Mouse (Mus musculus) liver, embryonic 14.5 days (tissue): ENCODE results near the gene Chrng. TPM values are rescaled to one million over a fixed set of nuclear protein-coding genes. Genes with fewer than 3 reads are reported as not detected.
A peak's percentile ranks its signal among the peaks of the same experiment; 100 is the strongest.

ENCODE experiments used
- ATAC-seq: fragments of 200-750 bp; cut with Nextera tagmentation; 2 replicates; pipeline ENCODE4 v1.8.0; 2017; ENCODE audit warnings: moderate number of reproducible peaks, mild to moderate bottlenecking, moderate library complexity; ENCODE audit not compliant: insufficient read depth
- DNase-seq, 3 experiments: peaks; one replicate each; pipeline ENCODE4 v3.0.0-alpha.2; 2012 to 2013; ENCODE audit warnings: low read depth in 3 of 3, low spot score in 3 of 3
- H3K27ac ChIP-seq: fragments of 300-500 bp; sonication (generic); 2 replicates; pipeline ENCODE4 v1.5.1; 2014; ENCODE audit warnings: moderate library complexity, mild to moderate bottlenecking, control low read depth, inconsistent platforms
- H3K27me3 ChIP-seq: fragments of 300-500 bp; sonication (generic); 2 replicates; pipeline ENCODE4 v1.6.1; 2014; ENCODE audit warnings: mild to moderate bottlenecking, low read length, moderate library complexity; ENCODE audit not compliant: control insufficient read depth, insufficient read depth
- H3K36me3 ChIP-seq: fragments of 300-500 bp; sonication (generic); replicated peaks from 2 replicates; pipeline ENCODE4 v1.6.1; 2014; ENCODE audit warnings: low read depth; ENCODE audit not compliant: control insufficient read depth, insufficient read depth
- H3K4me1 ChIP-seq, 2 experiments: fragments of 200-500 bp in 1 of 2; fragments of 300-500 bp in 1 of 2; sonication (generic) in 1 of 2; replicated peaks; 2 replicates each; pipeline ENCODE4 v1.6.1; 2012 to 2014; ENCODE audit warnings: antibody characterized with exemption in 1 of 2, inconsistent platforms in 1 of 2, low read length in 1 of 2; ENCODE audit not compliant: control insufficient read depth in 2 of 2, insufficient read depth in 2 of 2
- H3K4me2 ChIP-seq: fragments of 300-500 bp; sonication (generic); 2 replicates; pipeline ENCODE4 v1.6.1; 2014; ENCODE audit warnings: low read depth, mild to moderate bottlenecking, control low read depth, moderate library complexity
- H3K4me3 ChIP-seq, 2 experiments: fragments of 200-500 bp in 1 of 2; fragments of 300-500 bp in 1 of 2; sonication (generic) in 1 of 2; 2 replicates each; pipeline ENCODE4 v1.5.1; 2012 to 2014; ENCODE audit warnings: low read depth in 2 of 2, low read length in 2 of 2, mild to moderate bottlenecking in 2 of 2, control low read depth in 1 of 2, inconsistent platforms in 1 of 2, moderate library complexity in 1 of 2; ENCODE audit not compliant: insufficient read depth in 1 of 2
- H3K9ac ChIP-seq: fragments of 300-500 bp; sonication (generic); replicated peaks from 2 replicates; pipeline ENCODE4 v1.6.1; 2014; ENCODE audit warnings: mild to moderate bottlenecking, control low read depth, moderate library complexity
- H3K9me3 ChIP-seq: fragments of 300-500 bp; sonication (generic); 2 replicates; pipeline ENCODE4 v1.6.1; 2016; ENCODE audit warnings: low read length, mixed read lengths; ENCODE audit not compliant: control insufficient read depth
- CTCF ChIP-seq: IDR thresholded peaks from 2 replicates; pipeline ENCODE4 v1.5.1; 2016; ENCODE audit warnings: antibody characterized with exemption, low read depth, control low read depth
- EP300 ChIP-seq: IDR thresholded peaks from 2 replicates; pipeline ENCODE4 v1.6.1; 2016; ENCODE audit warnings: antibody characterized with exemption, low read depth
- WGBS: fragments of 180-500 bp; shearing (Covaris S2); extraction: QIAGEN DNeasy Blood & Tissue Kit; methylation state at CpG from one replicate; pipeline ENCODE4 v1.1.7; 2014; ENCODE audit not compliant: insufficient replicate concordance; 5-methylcytosine and 5-hydroxymethylcytosine counted together
- polyA plus RNA-seq, 2 experiments: library from polyadenylated mRNA; depleted of rRNA in 1 of 2; stranded (reverse) in 1 of 2; unstranded in 1 of 2; fragments of >200 nt; fragmentation: Nextera tagmentation in 1 of 2; extraction: Ambion mirVana in 1 of 2; gene quantifications; 2 replicates each; pipeline versions ENCODE4 v1.2.1 to v1.2.3; 2012 to 2014

The Chrng gene
- polyA plus RNA-seq, 2 experiments: not detected

GRCm38 (mm10) chr1:87175852-87176292 is 28.6 kb upstream of the Chrng start:
- H3K4me2 ChIP-seq: no peak overlapping the region
- H3K36me3 ChIP-seq: no peaks in the 10 kb centered on the region
- H3K9me3 ChIP-seq: no peaks in the 10 kb centered on the region
- H3K27me3 ChIP-seq: peaks cover 6% of the 10 kb centered on the region
- TF ChIP-seq CTCF (peak; percentile 31), EP300 (no peak)
- 29% methylated on average over 11 of the region's 11 CpGs for WGBS
- ATAC-seq (no peak), DNase-seq (no peak)
- no peak overlapping the region for H3K27ac ChIP-seq
- no peak overlapping the region for H3K9ac ChIP-seq
- H3K4me3 ChIP-seq: no peak overlapping the region
- no peaks in the 10 kb centered on the region for H3K4me1 ChIP-seq

- no peaks in the 10 kb centered on the region for H3K36me3 ChIP-seq
- 20% methylated on average over 5 of the region's 5 CpGs for WGBS
- no peak overlapping the region for H3K4me2 ChIP-seq
- H3K27me3 ChIP-seq: peaks cover 22% of the 10 kb centered on the region
- ATAC-seq: no peak
- peak in 1 of 3 experiments; percentile 17 for DNase-seq
- no peak overlapping the region for H3K27ac ChIP-seq
- TF ChIP-seq CTCF (no peak), EP300 (no peak)
- no peak overlapping the region for H3K9ac ChIP-seq
- H3K9me3 ChIP-seq: no peaks in the 10 kb centered on the region
- H3K4me3 ChIP-seq: no peak overlapping the region
- no peaks in the 10 kb centered on the region for H3K4me1 ChIP-seq
These were observed 23.6 kb upstream of the Chrng start for GRCm38 (mm10) chr1:87180896-87181295.

- DNase-seq (no peak), ATAC-seq (no peak)
- H3K4me3 ChIP-seq: no peak within 1 kb of the TSS
- no peak within 1 kb of the TSS for H3K4me2 ChIP-seq
- H3K36me3 ChIP-seq: no peaks in the 10 kb centered on the region
- H3K9me3 ChIP-seq: no peaks in the 10 kb centered on the region
- no peak within 1 kb of the TSS for H3K9ac ChIP-seq
- H3K4me1 ChIP-seq: no peaks in the 10 kb centered on the region
- H3K27me3 ChIP-seq: peaks cover 33% of the 10 kb centered on the region
- no peak within 1 kb of the TSS for H3K27ac ChIP-seq
- no peak for TF ChIP-seq CTCF
- no peak for TF ChIP-seq EP300
- 37% methylated on average over 9 of the region's 9 CpGs for WGBS
These were observed 21.4 kb upstream of the Chrng start, which contains the start of gene Prss56 for GRCm38 (mm10) chr1:87183013-87183412. Gene Prss56 (plus strand): TSS chr1:87183313.

GRCm38 (mm10) chr1:87183998-87184750 is 20.3 kb upstream of the Chrng start:
- Histone ChIP-seq H3K27me3 (peaks cover 33% of the 10 kb centered on the region), H3K4me3 (no peak overlapping the region), H3K36me3 (no peaks in the 10 kb centered on the region), H3K4me1 (no peaks in the 10 kb centered on the region), H3K27ac (no peak overlapping the region), H3K9me3 (no peaks in the 10 kb centered on the region), H3K4me2 (no peak overlapping the region), H3K9ac (no peak overlapping the region)
- ATAC-seq: no peak
- WGBS: 23% methylated on average over 15 of the region's 15 CpGs
- TF ChIP-seq EP300 (no peak), CTCF (no peak)
- DNase-seq: no peak

- H3K9ac ChIP-seq: no peak overlapping the region
- 17% methylated on average over 20 of the region's 20 CpGs for WGBS
- H3K27ac ChIP-seq: no peak overlapping the region
- peak in 2 of 3 experiments; percentile 19 to 32 for DNase-seq
- H3K9me3 ChIP-seq: no peaks in the 10 kb centered on the region
- H3K4me3 ChIP-seq: no peak overlapping the region
- TF ChIP-seq CTCF (peak; percentile 84), EP300 (no peak)
- no peaks in the 10 kb centered on the region for H3K4me1 ChIP-seq
- no peaks in the 10 kb centered on the region for H3K36me3 ChIP-seq
- no peak for ATAC-seq
- peaks cover 33% of the 10 kb centered on the region for H3K27me3 ChIP-seq
- H3K4me2 ChIP-seq: no peak overlapping the region
These were observed 19.7 kb upstream of the Chrng start for GRCm38 (mm10) chr1:87184751-87185139.
